Comparison of ENCODE assay signal across 8 mouse cellular contexts in genomic region chrX:13282089-13282850, GRCm38 (mm10). TPM values are rescaled to one million over a fixed set of nuclear protein-coding genes. Genes with fewer than 3 reads are reported as not detected.
DNase-seq lines count a peak whose midpoint lies in the region; ATAC-seq lines count a peak whose summit lies in the region.

No protein-coding gene starts in this region.

- peak overlapping the region; percentile 88 for H3K4me3 ChIP-seq in limb, embryonic 11.5 days (ENCODE audit: low read depth, low read length)
- H3K4me3 ChIP-seq in stomach, embryonic 15.5 days (replicated peaks) = peak overlapping the region; percentile 85

- WGBS in limb, embryonic 11.5 days = 12% methylated on average over 16 of the region's 16 CpGs
- WGBS in stomach, embryonic 15.5 days = 13% methylated on average over 16 of the region's 16 CpGs

- ATAC-seq in limb, embryonic 11.5 days (ENCODE audit: insufficient number of reproducible peaks, low FRiP score, low TSS enrichment, low read depth) = no peak
- ATAC-seq in stomach, embryonic 15.5 days (ENCODE audit: insufficient read depth, low FRiP score, low read depth) = no peak

- H3K36me3 ChIP-seq in limb, embryonic 11.5 days (ENCODE audit: control insufficient read depth, insufficient read depth, low read length) = peaks cover 5% of the 10 kb centered on the region; the same call in 1 of the 2 replicates
- H3K36me3 ChIP-seq in stomach, embryonic 15.5 days = no peaks in the 10 kb centered on the region

- H3K9me3 ChIP-seq in limb, embryonic 11.5 days (ENCODE audit: control insufficient read depth, low read length) = no peaks in the 10 kb centered on the region
- H3K9me3 ChIP-seq in stomach, embryonic 15.5 days = no peaks in the 10 kb centered on the region

- peak overlapping the region; percentile 67 for H3K4me2 ChIP-seq in limb, embryonic 11.5 days (ENCODE audit: low read depth, severe bottlenecking)
- peak overlapping the region; percentile 64 for H3K4me2 ChIP-seq in stomach, embryonic 15.5 days

- H3K27ac ChIP-seq in limb, embryonic 11.5 days (replicated peaks; ENCODE audit: low read depth, low read length) = peak overlapping the region; percentile 99
- H3K27ac ChIP-seq in stomach, embryonic 15.5 days = peak overlapping the region; percentile 98

- H3K27me3 ChIP-seq in limb, embryonic 11.5 days (ENCODE audit: control insufficient read depth, insufficient read depth, low read length) = no peaks in the 10 kb centered on the region
- H3K27me3 ChIP-seq in stomach, embryonic 15.5 days (replicated peaks) = no peaks in the 10 kb centered on the region

- DNase-seq in embryo, embryonic 10 days (ENCODE audit: low spot score) = peak; percentile 51
- no peak for DNase-seq in embryo, embryonic 10.5 days (ENCODE audit: low spot score)
- peak; percentile 13 for DNase-seq in thymus, postnatal 4 days
- DNase-seq in thymus, adult 18-20 months = no peak
- DNase-seq in limb, embryonic 11.5 days (ENCODE audit: low spot score) = no peak
- DNase-seq in layer of hippocampus, adult 8-10 months (ENCODE audit: low spot score in 2 of 2) = no peak
- DNase-seq in gastrocnemius, postnatal 14 days = no peak

- H3K9ac ChIP-seq in limb, embryonic 11.5 days (ENCODE audit: low read length) = peak overlapping the region; percentile 100
- H3K9ac ChIP-seq in stomach, embryonic 15.5 days = peak overlapping the region; percentile 96

- peaks cover 2% of the 10 kb centered on the region; the same call in 1 of the 2 replicates for H3K4me1 ChIP-seq in limb, embryonic 11.5 days (ENCODE audit: control insufficient read depth, insufficient read depth, low read length)
- no peaks in the 10 kb centered on the region for H3K4me1 ChIP-seq in stomach, embryonic 15.5 days

- intact Hi-C loops in gastrocnemius, postnatal 14 days (cut with DNase I; ENCODE audit: low total_unique reads) = no loop called here

RNA-seq across cellular contexts. Expression of gene Ddx3x, which starts 1.5 kb away (rescaled TPM):
- polyA plus RNA-seq in limb, embryonic 11.5 days (2014; fragmentation: Nextera tagmentation; extraction: Ambion mirVana) = 190 and 215 TPM in 2 replicates
- polyA plus RNA-seq in stomach, embryonic 15.5 days (2015; fragmentation: Nextera tagmentation; extraction: Ambion mirVana) = 112 and 125 TPM in 2 replicates
- 100 to 1,000 TPM; 146 to 229 (median 193) TPM for total RNA-seq in layer of hippocampus, adult 8-10 months (2022)
- 100 to 1,000 TPM in 1 of 2 experiments, 10 to 100 TPM in 1; 84.9 to 119 TPM for total RNA-seq in gastrocnemius, postnatal 14 days (2021)

Comparison
In these comparisons a context has a peak if more than half of its experiments do, and no peak if none do; other contexts are left out.
1. DNase-seq: peak in embryo, embryonic 10 days (single experiment) and thymus, postnatal 4 days (single experiment); none in embryo, embryonic 10.5 days (single experiment), thymus, adult 18-20 months (0 of 2), limb, embryonic 11.5 days (single experiment), layer of hippocampus, adult 8-10 months (0 of 2) and gastrocnemius, postnatal 14 days (single experiment).